Mouse (Mus musculus) neutrophil, adult 83 days (primary cell): ENCODE data around the gene Akap3. TPM values are rescaled to one million over a fixed set of nuclear protein-coding genes. Genes with fewer than 3 reads are reported as not detected.

ENCODE experiments used
- total RNA-seq, 2 experiments: library from RNA; stranded (reverse); gene quantifications; one replicate each; pipeline ENCODE4 v1.2.4; 2023

Akap3 gene
- not detected for total RNA-seq

DNA sequence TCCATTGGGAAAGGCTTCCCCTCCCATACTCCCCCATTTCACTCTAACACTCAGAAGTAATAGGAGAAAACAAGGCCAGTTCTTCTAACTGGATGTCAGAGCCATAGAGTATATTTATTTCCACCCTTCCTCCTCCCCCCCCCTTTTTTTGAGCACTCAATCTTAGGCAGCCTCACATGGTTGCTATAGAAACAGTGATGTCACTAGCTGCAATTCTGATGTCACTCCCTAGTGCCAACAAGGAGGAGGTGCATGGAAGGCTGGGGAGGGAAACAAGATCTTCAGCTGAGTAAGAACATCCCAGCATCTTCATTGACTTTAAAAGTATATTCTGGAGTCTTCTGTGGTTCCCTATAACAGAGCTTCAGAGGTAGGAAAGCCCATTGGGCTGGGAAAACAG is at the start of gene Akap3:
Akap3 (plus strand) TSS at position 218 of the 400 bp plus-strand sequence.

DNA sequence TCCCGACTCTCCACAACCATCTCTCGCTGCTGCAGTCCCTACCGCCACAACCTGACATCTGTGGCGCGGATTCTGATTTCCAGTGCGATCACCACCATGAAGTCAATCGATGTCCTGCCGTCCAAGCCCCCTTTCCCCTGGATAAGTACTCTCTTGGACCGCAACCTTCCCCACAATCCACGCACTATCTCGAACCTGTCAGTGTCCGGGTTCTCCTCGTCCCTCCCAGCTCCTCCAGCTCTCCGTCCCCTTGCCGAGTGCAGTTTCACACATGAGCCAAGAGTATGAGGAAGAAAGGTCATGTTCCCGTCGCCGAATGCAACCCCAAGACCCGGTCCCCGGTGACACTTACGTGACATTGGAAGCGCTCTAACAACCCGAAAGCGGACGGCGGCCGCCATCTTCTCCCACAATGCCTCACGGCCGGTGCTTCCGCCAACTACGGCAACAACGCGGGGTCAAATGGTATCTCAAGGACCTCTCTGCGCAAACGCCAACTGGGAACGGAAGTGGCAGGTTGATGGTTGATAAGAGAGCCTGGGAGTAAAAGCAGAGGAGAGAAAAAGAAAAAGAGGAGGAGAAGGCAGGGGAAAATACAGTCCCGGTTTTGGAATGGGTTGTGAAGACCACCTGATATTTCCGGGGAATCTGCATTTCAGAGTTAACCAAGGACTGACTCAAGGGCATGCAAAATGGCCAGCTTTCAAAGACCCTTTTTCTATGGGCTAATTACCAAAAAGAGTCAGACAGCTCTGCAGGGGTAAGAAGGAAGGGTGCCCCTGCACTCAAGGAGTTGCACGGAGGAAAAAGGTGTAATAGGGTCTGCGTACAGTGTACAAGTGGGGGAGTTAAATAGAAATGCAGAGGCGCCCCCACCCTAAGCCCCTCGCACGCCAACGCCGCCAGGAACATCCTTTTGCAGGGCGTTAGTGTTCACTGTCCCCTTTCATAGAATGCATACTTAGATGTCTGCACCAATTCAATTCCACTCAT is 3.9 kb upstream of the Akap3 start, which contains the start of gene Ndufa9:
Ndufa9 (minus strand) TSS at position 425 of the 993 bp plus-strand sequence.

DNA sequence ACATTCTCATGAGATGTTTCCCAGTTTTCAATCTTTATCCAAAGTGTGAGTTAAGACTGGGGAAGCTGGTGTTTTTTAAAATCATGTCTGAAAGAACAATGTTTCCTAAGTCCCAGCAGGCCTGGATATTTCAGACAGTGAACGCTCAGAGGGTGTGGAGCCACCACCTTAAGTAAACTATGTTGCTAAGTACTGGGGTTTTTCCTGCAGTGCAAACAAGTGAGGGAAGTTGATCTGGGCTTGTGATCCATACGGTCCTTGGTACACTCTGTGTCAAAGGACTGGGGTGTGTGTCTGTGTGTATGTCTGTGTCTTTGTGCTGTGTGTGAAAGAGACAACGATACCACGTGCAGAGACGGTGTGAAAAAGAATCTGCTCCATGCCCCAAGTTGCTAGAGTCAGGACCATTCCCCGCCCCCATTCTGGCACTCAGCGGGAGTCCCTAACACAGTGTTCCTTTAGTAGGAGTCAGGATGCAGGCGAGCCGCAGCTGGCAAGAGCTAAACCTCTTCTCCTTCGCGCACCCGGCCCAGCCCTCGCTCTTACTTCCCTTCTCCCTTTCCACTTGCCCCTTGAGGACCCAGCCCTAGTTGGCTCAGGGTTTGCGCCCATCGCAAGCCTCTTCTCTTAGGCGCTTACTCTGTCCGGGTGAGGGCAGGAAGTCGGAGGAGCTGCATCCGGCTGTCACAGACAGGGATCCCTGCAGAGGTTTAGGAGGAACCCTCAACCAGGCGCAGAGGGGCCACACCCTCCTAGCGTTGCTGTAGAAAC is 68.4 kb downstream of the Akap3 start, which contains the start of gene Dyrk4:
Dyrk4 (minus strand) TSS at position 729 of the 771 bp plus-strand sequence.

Other genes with a start within 250 kb of the Akap3 start
- gene Kcna1, start 206.7 kb upstream of the Akap3 start, total RNA-seq: not detected
- not detected for gene Kcna6, start 112.4 kb upstream of the Akap3 start, total RNA-seq
- 10 to 100 TPM; 39.7 to 46.3 TPM for gene Ndufa9, start 4.0 kb upstream of the Akap3 start, total RNA-seq
- not detected for gene Dyrk4, start 68.7 kb downstream of the Akap3 start, total RNA-seq
- gene Rad51ap1, start 86.5 kb downstream of the Akap3 start, total RNA-seq: 10 to 100 TPM; 19.9 to 31.7 TPM
- 10 to 100 TPM; 23.4 to 23.6 TPM for gene D6Wsu163e, start 86.9 kb downstream of the Akap3 start, total RNA-seq
- gene Fgf6, start 162.5 kb downstream of the Akap3 start, total RNA-seq: not detected
- not detected for gene Fgf23, start 219.8 kb downstream of the Akap3 start, total RNA-seq